Mouse (Mus musculus) kidney, postnatal 0 days (tissue): Measurements from ENCODE around the gene St6gal1. TPM values are rescaled to one million over a fixed set of nuclear protein-coding genes. Genes with fewer than 3 reads are reported as not detected.

Experiments
- ATAC-seq: fragments of 200-750 bp; cut with Nextera tagmentation; replicated peaks from 2 replicates; pipeline ENCODE4 v1.8.0; 2017; ENCODE audit warnings: low read depth, moderate number of reproducible peaks, moderate TSS enrichment, moderate library complexity; ENCODE audit not compliant: low FRiP score
- DNase-seq: peaks from one replicate; pipeline ENCODE4 v3.0.0-alpha.2; 2016; ENCODE audit warnings: low spot score
- H3K27ac ChIP-seq: fragments of 300-500 bp; sonication (generic); 2 replicates; pipeline ENCODE4 v1.5.1; 2014; ENCODE audit warnings: mild to moderate bottlenecking
- H3K27me3 ChIP-seq: fragments of 300-500 bp; sonication (generic); 2 replicates; pipeline ENCODE4 v1.6.1; 2014; ENCODE audit warnings: low read length, mixed read lengths; ENCODE audit not compliant: insufficient read depth
- H3K36me3 ChIP-seq: fragments of 300-500 bp; sonication (generic); 2 replicates; pipeline ENCODE4 v1.6.1; 2014; ENCODE audit warnings: low read length, mixed read lengths; ENCODE audit not compliant: insufficient read depth
- H3K4me1 ChIP-seq: fragments of 300-500 bp; sonication (generic); replicated peaks from 2 replicates; pipeline ENCODE4 v1.6.1; 2014; ENCODE audit warnings: antibody characterized with exemption, low read length, mixed read lengths; ENCODE audit not compliant: insufficient read depth
- H3K4me2 ChIP-seq: fragments of 300-500 bp; sonication (generic); 2 replicates; pipeline ENCODE4 v1.6.1; 2014; ENCODE audit warnings: mild to moderate bottlenecking, low read length, moderate library complexity, mixed read lengths
- H3K4me3 ChIP-seq: fragments of 300-500 bp; sonication (generic); replicated peaks from 2 replicates; pipeline ENCODE4 v1.5.1; 2014; ENCODE audit warnings: low read depth, low read length
- H3K9ac ChIP-seq: fragments of 300-500 bp; sonication (generic); 2 replicates; pipeline ENCODE4 v1.6.1; 2014; ENCODE audit warnings: low read depth, low read length
- H3K9me3 ChIP-seq: fragments of 300-500 bp; sonication (generic); replicated peaks from 2 replicates; pipeline ENCODE4 v1.6.1; 2016; ENCODE audit warnings: low read length, inconsistent platforms, mixed read lengths
- CTCF ChIP-seq: IDR thresholded peaks from 2 replicates; pipeline ENCODE4 v1.5.1; 2016; ENCODE audit warnings: antibody characterized with exemption, low read depth, mild to moderate bottlenecking, moderate library complexity
- WGBS: fragments of 180-500 bp; shearing (Covaris S2); extraction: QIAGEN DNeasy Blood & Tissue Kit; methylation state at CpG from one replicate; pipeline ENCODE4 v1.1.7; 2014; 5-methylcytosine and 5-hydroxymethylcytosine counted together
- polyA plus RNA-seq: library from polyadenylated mRNA; unstranded; fragments of >200 nt; fragmentation: Nextera tagmentation; extraction: Ambion mirVana; gene quantifications from 2 replicates; pipeline ENCODE4 v1.2.1, GENCODE M21; 2015

St6gal1 gene
- polyA plus RNA-seq, 1 experiment from 2014 or later: 28.6 TPM

DNA sequence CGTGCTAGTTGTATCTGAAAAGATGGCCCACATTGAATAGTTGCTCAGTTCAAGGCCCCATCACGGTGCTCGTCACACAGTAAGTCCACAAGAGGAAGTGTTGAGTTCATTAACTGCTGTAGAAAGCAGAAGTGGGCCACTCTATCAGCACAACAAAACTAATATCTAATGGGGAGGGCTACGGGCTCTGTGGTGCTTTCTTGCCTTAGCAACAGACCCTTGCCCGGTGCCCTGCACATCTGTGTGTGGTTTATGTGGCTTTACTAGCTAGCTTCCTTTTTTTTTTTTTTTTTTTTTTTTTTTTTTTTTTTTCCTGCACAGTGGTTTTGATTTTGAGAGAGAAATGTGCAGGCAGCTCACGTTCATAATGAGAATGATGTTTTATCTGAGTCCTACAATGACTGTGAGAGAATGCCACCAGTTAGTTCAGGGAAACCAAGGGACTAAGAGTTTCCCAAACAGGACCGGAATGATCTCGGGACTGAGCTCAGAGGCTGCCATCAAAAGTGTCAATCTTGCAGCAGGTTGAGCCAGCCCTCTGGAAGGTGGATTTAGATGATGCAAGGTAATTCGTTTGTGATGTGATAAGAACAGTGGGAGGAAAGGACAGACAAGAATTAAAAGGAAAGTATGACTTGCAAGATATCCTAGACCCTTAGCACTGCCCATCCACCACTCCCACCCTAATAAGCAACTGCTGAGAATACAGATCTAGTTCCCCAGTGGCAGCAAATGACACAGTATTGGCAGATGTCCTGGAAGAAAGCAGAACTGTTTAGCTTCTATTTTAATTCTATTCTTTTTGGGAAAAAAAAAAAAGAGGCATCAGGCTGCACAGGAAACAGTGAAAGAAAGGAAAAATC lies 55.6 kb downstream of the St6gal1 start:
- no peak for DNase-seq
- 71% methylated on average over 9 of the region's 9 CpGs for WGBS

DNA sequence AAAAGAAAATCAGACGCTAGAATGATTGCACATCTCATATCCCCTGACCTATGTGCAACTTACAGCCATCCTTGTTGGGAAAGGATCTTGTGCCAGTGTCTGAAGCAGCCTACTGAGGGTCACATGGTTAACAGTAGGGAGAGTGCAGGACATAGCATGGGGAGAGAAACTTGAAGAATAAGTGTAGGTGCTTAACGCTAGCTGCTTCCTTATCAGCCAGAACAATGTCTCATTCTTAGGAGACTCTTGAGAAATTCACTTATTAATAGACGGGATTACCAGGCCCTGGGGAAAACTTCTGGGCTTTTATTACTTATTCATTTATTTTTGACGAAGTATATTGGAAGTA lies 56.2 kb downstream of the St6gal1 start:
- 76% methylated on average over 4 of the region's 4 CpGs for WGBS
- no peaks in the 10 kb centered on the region for H3K27me3 ChIP-seq
- H3K36me3 ChIP-seq: no peaks in the 10 kb centered on the region
- no peak overlapping the region for H3K4me2 ChIP-seq
- no peak overlapping the region for H3K27ac ChIP-seq
- no peak for ATAC-seq
- H3K9ac ChIP-seq: no peak overlapping the region
- no peak for TF ChIP-seq CTCF
- no peak for DNase-seq
- H3K4me3 ChIP-seq: no peak overlapping the region
- no peaks in the 10 kb centered on the region for H3K9me3 ChIP-seq
- no peaks in the 10 kb centered on the region for H3K4me1 ChIP-seq

More for the DNA sequence above, 55.6 kb downstream of the St6gal1 start:
- TF ChIP-seq CTCF: no peak
- H3K4me2 ChIP-seq: no peak overlapping the region
- H3K27ac ChIP-seq: no peak overlapping the region
- H3K9ac ChIP-seq: no peak overlapping the region
- H3K36me3 ChIP-seq: no peaks in the 10 kb centered on the region
- no peak for ATAC-seq
- no peaks in the 10 kb centered on the region for H3K27me3 ChIP-seq
- H3K4me1 ChIP-seq: no peaks in the 10 kb centered on the region
- no peaks in the 10 kb centered on the region for H3K9me3 ChIP-seq
- H3K4me3 ChIP-seq: no peak overlapping the region

DNA sequence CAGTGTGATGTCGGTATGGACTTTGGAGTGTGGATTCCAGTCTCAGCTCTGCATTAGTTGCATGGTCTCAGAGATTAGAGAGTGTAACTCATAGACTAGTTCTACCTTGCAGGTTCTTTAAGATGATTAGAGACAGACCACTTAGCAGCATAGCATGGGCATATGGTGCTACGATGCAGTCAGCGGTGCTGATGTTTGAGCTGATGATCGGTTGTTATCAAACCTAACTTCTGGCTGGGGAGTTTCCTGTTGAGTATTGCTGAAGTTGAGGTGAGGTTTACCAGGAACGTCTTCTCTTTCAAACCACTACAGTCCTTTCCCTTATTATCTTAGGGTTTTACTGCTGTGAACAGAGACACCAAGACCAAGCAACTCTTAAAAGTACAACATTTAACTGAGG lies 57.7 kb downstream of the St6gal1 start:
- 89% methylated on average over 5 of the region's 5 CpGs for WGBS
- Histone ChIP-seq H3K4me3 (no peak overlapping the region), H3K4me1 (no peaks in the 10 kb centered on the region), H3K27ac (no peak overlapping the region), H3K9me3 (no peaks in the 10 kb centered on the region), H3K9ac (no peak overlapping the region), H3K36me3 (no peaks in the 10 kb centered on the region), H3K4me2 (no peak overlapping the region), H3K27me3 (no peaks in the 10 kb centered on the region)
- TF ChIP-seq CTCF: no peak
- DNase-seq: no peak
- ATAC-seq: no peak

DNA sequence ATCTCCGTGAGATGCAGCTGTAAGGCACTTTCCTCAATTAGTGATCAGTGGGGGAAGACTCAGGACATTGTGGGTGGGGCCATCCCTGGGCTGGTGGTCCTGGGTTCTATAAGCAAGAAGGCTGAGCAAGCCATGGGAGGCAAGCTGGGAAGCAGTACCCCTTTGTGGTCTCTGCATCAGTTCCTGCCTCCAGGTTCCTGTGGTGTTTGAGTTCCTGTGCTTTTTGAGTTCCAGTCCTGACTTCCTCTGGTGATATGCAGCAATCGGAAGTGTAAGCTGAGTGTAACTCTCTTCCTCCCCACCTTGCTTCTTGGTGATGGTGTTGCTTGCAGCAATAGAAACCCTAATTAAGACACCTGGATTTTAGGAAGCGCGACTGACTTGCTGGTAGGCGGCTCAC lies 58.4 kb downstream of the St6gal1 start:
- Histone ChIP-seq H3K4me3 (no peak overlapping the region), H3K36me3 (no peaks in the 10 kb centered on the region), H3K9ac (no peak overlapping the region), H3K27ac (no peak overlapping the region), H3K4me1 (no peaks in the 10 kb centered on the region), H3K27me3 (no peaks in the 10 kb centered on the region), H3K9me3 (no peaks in the 10 kb centered on the region), H3K4me2 (no peak overlapping the region)
- WGBS: 77% methylated on average over 5 of the region's 5 CpGs
- ATAC-seq (no peak), DNase-seq (no peak)
- TF ChIP-seq CTCF: no peak

DNA sequence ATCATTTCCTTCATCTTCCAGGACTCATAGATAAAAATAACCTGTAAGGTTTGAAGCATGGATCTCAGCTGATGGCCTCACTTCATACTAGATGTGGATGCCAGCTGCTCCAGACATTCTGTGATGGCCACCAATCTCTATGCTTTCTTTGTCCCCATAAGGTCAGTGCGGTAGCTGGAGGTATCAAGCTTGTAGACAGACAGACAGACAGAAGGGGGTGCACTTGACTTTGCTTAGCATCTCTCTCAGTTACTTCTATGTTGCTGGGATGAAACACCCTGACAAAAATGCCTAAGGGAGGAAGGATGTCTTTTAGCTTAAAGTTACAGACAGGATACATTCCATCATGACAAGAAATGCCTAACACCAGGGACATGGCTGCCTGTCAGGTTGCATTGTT lies 59.1 kb downstream of the St6gal1 start:
- ATAC-seq: no peak
- 90% methylated on average over 1 of the region's 1 CpGs for WGBS

DNA sequence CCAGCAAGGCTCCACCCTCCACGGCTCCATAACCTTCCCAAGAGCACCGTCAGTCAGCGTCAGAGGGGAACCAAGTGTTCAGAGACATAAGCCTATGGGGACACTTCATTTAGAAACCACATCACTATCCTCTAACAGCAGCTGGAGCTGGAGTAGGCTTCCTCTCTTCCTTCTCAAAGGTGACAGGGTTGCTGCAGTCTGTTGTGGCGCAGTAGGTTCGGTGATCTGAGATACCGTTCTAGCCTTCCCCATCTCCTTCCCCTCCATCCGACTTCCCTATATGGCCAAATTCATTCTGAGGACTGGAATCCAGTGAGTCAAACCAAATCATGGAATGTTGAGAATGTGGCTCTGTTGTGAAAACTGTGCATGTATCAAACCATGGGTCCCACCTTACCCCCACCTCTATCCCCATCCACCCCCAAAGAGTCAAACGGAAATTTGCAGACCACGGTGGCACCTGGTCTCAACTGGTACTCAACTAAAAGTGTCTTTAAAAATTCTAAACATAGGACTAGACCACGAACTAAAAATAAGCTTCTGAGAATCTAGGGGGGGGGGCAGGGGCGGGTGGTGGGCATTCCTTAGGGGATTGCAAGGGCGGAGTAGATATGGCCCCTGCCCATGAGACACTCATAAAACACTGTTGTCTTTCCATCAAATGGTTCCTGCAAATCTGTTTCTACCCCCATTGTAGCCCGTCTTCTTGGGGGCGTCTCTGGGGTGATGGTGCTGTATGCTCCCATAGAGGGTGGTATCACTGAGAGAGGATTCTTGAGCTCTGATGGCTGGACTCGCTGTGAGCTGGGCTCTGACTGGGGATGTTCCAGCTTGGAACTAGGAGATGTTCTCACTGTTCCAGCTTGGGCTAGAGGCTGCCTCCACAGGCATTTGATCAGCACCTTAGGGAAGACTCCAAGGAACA lies 60.2 kb downstream of the St6gal1 start:
- ATAC-seq (no peak; the same call in 1 of the 2 replicates), DNase-seq (no peak)
- no peak for TF ChIP-seq CTCF
- no peak overlapping the region for H3K4me3 ChIP-seq
- no peaks in the 10 kb centered on the region for H3K4me1 ChIP-seq
- no peaks in the 10 kb centered on the region for H3K36me3 ChIP-seq
- H3K9ac ChIP-seq: no peak overlapping the region
- H3K4me2 ChIP-seq: no peak overlapping the region
- no peaks in the 10 kb centered on the region for H3K27me3 ChIP-seq
- WGBS: 75% methylated on average over 15 of the region's 15 CpGs
- H3K27ac ChIP-seq: no peak overlapping the region
- no peaks in the 10 kb centered on the region for H3K9me3 ChIP-seq

More for the DNA sequence above, 59.1 kb downstream of the St6gal1 start:
- H3K27me3 ChIP-seq: no peaks in the 10 kb centered on the region
- no peak overlapping the region for H3K27ac ChIP-seq
- no peak overlapping the region for H3K4me3 ChIP-seq
- H3K36me3 ChIP-seq: no peaks in the 10 kb centered on the region
- H3K9ac ChIP-seq: no peak overlapping the region
- TF ChIP-seq CTCF: no peak
- DNase-seq: no peak
- no peaks in the 10 kb centered on the region for H3K4me1 ChIP-seq
- no peak overlapping the region for H3K4me2 ChIP-seq
- H3K9me3 ChIP-seq: no peaks in the 10 kb centered on the region
